8 mouse cellular contexts compared by ENCODE assay signal in genomic region chr3:36551851-36552384, GRCm38 (mm10). TPM values are rescaled to one million over a fixed set of nuclear protein-coding genes. Genes with fewer than 3 reads are reported as not detected.
DNase-seq lines count a peak whose midpoint lies in the region; ATAC-seq lines count a peak whose summit lies in the region.

No protein-coding gene starts in this region.

- peak overlapping the region; percentile 78 for H3K4me3 ChIP-seq in forebrain, embryonic 12.5 days (replicated peaks)
- H3K4me3 ChIP-seq in limb, embryonic 12.5 days (replicated peaks): peak overlapping the region; percentile 91
- peak overlapping the region; percentile 89 for H3K4me3 ChIP-seq in neural tube, embryonic 11.5 days (ENCODE audit: low read depth, low read length)

- peak overlapping the region; percentile 80 for H3K4me2 ChIP-seq in forebrain, embryonic 12.5 days
- H3K4me2 ChIP-seq in limb, embryonic 12.5 days: peak overlapping the region; percentile 73
- peak overlapping the region; percentile 78 for H3K4me2 ChIP-seq in neural tube, embryonic 11.5 days (ENCODE audit: low read depth)

- ATAC-seq in forebrain, embryonic 12.5 days (ENCODE audit: low FRiP score): peak; percentile 62
- ATAC-seq in limb, embryonic 12.5 days (ENCODE audit: insufficient number of reproducible peaks, insufficient read depth, low FRiP score, low TSS enrichment, low read depth): peak; percentile 28; the same call in 1 of the 2 replicates
- peak; percentile 40 for ATAC-seq in neural tube, embryonic 11.5 days (ENCODE audit: insufficient read depth, low FRiP score, low TSS enrichment)

- peak overlapping the region; percentile 85 for H3K27ac ChIP-seq in forebrain, embryonic 12.5 days
- no peak overlapping the region for H3K27ac ChIP-seq in limb, embryonic 12.5 days
- peak overlapping the region; percentile 78 for H3K27ac ChIP-seq in neural tube, embryonic 11.5 days (ENCODE audit: low read depth, low read length)

- DNase-seq in embryo, embryonic 10 days (ENCODE audit: low spot score): peak; percentile 11
- DNase-seq in embryo, embryonic 9.5 days (ENCODE audit: extremely low spot score): no peak
- DNase-seq in right cerebral cortex, adult 18-20 months: peak; percentile 44
- no peak for DNase-seq in right cerebral cortex, postnatal 25 days
- no peak for DNase-seq in neural tube, embryonic 11.5 days (ENCODE audit: low spot score)
- DNase-seq in urinary bladder, postnatal 4 days (ENCODE audit: low spot score in 2 of 2): no peak

- WGBS in forebrain, embryonic 12.5 days: 19% methylated on average over 12 of the region's 12 CpGs
- 21% methylated on average over 12 of the region's 12 CpGs for WGBS in limb, embryonic 12.5 days
- WGBS in neural tube, embryonic 11.5 days: 20% methylated on average over 12 of the region's 12 CpGs

- peak overlapping the region; percentile 80 for H3K9ac ChIP-seq in forebrain, embryonic 12.5 days
- peak overlapping the region; percentile 75 for H3K9ac ChIP-seq in limb, embryonic 12.5 days (replicated peaks)
- peak overlapping the region; percentile 73 for H3K9ac ChIP-seq in neural tube, embryonic 11.5 days (ENCODE audit: low read length)

- no peaks in the 10 kb centered on the region for H3K27me3 ChIP-seq in forebrain, embryonic 12.5 days
- no peaks in the 10 kb centered on the region for H3K27me3 ChIP-seq in limb, embryonic 12.5 days
- no peaks in the 10 kb centered on the region for H3K27me3 ChIP-seq in neural tube, embryonic 11.5 days (ENCODE audit: control insufficient read depth, insufficient read depth, low read length)

- peaks cover 17% of the 10 kb centered on the region for H3K4me1 ChIP-seq in forebrain, embryonic 12.5 days
- H3K4me1 ChIP-seq in limb, embryonic 12.5 days (replicated peaks): peaks cover 6% of the 10 kb centered on the region; the same call in 1 of the 2 replicates
- H3K4me1 ChIP-seq in neural tube, embryonic 11.5 days (ENCODE audit: control insufficient read depth, insufficient read depth, low read length): peaks cover 4% of the 10 kb centered on the region; the same call in 1 of the 2 replicates

- peaks cover 24% of the 10 kb centered on the region for H3K36me3 ChIP-seq in forebrain, embryonic 12.5 days (replicated peaks)
- peaks cover 32% of the 10 kb centered on the region for H3K36me3 ChIP-seq in limb, embryonic 12.5 days
- peaks cover 3% of the 10 kb centered on the region for H3K36me3 ChIP-seq in neural tube, embryonic 11.5 days (ENCODE audit: control insufficient read depth, insufficient read depth, low read length)

- H3K9me3 ChIP-seq in forebrain, embryonic 12.5 days: no peaks in the 10 kb centered on the region
- no peaks in the 10 kb centered on the region for H3K9me3 ChIP-seq in limb, embryonic 12.5 days
- H3K9me3 ChIP-seq in neural tube, embryonic 11.5 days (ENCODE audit: control insufficient read depth, low read length): no peaks in the 10 kb centered on the region

RNA-seq across cellular contexts. Expression of gene Exosc9, which starts 0.5 kb away (rescaled TPM):
- polyA plus RNA-seq in forebrain, embryonic 12.5 days (2016; fragmentation: Nextera tagmentation; extraction: Ambion mirVana): 84.2 and 86.1 TPM in 2 replicates
- 65.9 and 69.9 TPM in 2 replicates for polyA plus RNA-seq in limb, embryonic 12.5 days (2016; fragmentation: Nextera tagmentation; extraction: Ambion mirVana)
- 97.4 and 105 TPM in 2 replicates for polyA plus RNA-seq in neural tube, embryonic 11.5 days (2014; fragmentation: Nextera tagmentation; extraction: Ambion mirVana)

RNA-seq across cellular contexts. Expression of gene Ccna2, which starts 20.0 kb away (rescaled TPM):
- 244 and 260 TPM in 2 replicates for polyA plus RNA-seq in forebrain, embryonic 12.5 days (2016; fragmentation: Nextera tagmentation; extraction: Ambion mirVana)
- polyA plus RNA-seq in limb, embryonic 12.5 days (2016; fragmentation: Nextera tagmentation; extraction: Ambion mirVana): 193 and 203 TPM in 2 replicates
- 247 and 248 TPM in 2 replicates for polyA plus RNA-seq in neural tube, embryonic 11.5 days (2014; fragmentation: Nextera tagmentation; extraction: Ambion mirVana)

RNA-seq across cellular contexts. Expression of gene Gm11549, which starts 30.3 kb away (rescaled TPM):
- 1.1 and 1.4 TPM in 2 replicates for polyA plus RNA-seq in forebrain, embryonic 12.5 days (2016; fragmentation: Nextera tagmentation; extraction: Ambion mirVana)
- 0.23 TPM in 1 of 2 replicates, not detected in the other for polyA plus RNA-seq in limb, embryonic 12.5 days (2016; fragmentation: Nextera tagmentation; extraction: Ambion mirVana)
- 0.11 and 0.16 TPM in 2 replicates for polyA plus RNA-seq in neural tube, embryonic 11.5 days (2014; fragmentation: Nextera tagmentation; extraction: Ambion mirVana)

Comparison
In these comparisons a context has a peak if more than half of its experiments do, and no peak if none do; other contexts are left out.
1. DNase-seq: peak in embryo, embryonic 10 days (single experiment) and right cerebral cortex, adult 18-20 months (single experiment); none in embryo, embryonic 9.5 days (single experiment), right cerebral cortex, postnatal 25 days (single experiment), neural tube, embryonic 11.5 days (single experiment) and urinary bladder, postnatal 4 days (0 of 2).
2. Peak in every context shown above with its lines, with median percentiles within 50 percentile points of each other: ATAC-seq, H3K4me2 ChIP-seq, H3K4me3 ChIP-seq and H3K9ac ChIP-seq.